Mouse (Mus musculus): ENCODE data around the gene Rexo1.

GRCm38 (mm10) chr10:80569664-80570066 lies 8.3 kb upstream of the Rexo1 start:
- TF ChIP-seq EP300 (IDR thresholded peaks at IDR 0.05; ENCODE audit: insufficient read depth, low read depth, low read length) = no peak
- no peak for TF ChIP-seq POLR2A (IDR thresholded peaks at IDR 0.05; ENCODE audit: insufficient read depth, low read depth, low read length)
